Mouse (Mus musculus): ENCODE data around the gene Gpcpd1. TPM values are rescaled to one million over a fixed set of nuclear protein-coding genes. Genes with fewer than 3 reads are reported as not detected.

Gene Gpcpd1
- polyA plus RNA-seq, 1 experiment from 2014 or later: 49.4 TPM

DNA sequence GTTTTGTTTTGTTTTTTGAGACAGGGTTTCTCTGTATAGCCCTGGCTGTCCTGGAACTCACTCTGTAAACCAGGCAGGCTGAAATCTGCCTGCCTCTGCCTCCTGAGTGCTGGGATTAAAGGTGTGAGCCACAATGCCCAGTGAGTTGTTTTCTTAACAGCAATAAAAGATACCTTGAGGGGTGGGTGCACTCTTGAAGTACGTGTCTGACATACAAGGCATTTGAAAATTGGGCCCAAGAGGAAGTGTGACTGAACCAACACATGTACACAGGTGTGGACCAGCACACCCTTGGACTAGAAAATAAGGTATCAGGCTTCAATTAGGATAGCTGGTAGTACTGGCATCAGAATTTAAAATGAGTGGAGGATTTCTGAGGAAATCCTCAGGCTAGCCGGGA, 16.2 kb downstream of the Gpcpd1 start:
- H3K36me3 ChIP-seq (ENCODE audit: control insufficient read depth, insufficient read depth, low read length): no peaks in the 10 kb centered on the region; the same call in 1 of the 2 replicates
- DNase-seq (ENCODE audit: low spot score) (no peak), ATAC-seq (replicated peaks; ENCODE audit: low FRiP score) (no peak)

DNA sequence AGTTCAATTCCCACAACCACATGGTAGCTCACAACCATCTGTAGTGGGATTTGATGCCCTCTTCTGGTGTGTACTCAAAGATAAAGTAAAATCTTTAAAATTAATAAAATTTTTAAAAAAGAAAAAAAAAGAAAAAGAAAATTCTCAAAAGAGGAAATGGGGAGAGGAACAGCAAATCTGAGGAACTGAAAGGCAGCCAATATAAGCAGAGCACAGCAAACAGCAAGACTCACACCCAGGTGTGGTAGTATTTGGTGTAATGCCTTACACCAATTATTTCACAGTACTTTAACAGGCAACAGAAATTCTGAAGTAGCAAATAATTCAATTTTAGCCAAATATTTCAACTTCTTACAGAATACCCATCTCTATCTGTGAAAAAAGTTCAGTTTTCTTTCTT, 16.7 kb downstream of the Gpcpd1 start:
- H3K27ac ChIP-seq (ENCODE audit: low read depth, low read length): no peak overlapping the region
- no peak overlapping the region for H3K4me2 ChIP-seq (ENCODE audit: low read depth, low read length, severe bottlenecking)
- no peaks in the 10 kb centered on the region for H3K27me3 ChIP-seq (ENCODE audit: control insufficient read depth, insufficient read depth, low read length)
- H3K9ac ChIP-seq (ENCODE audit: low read length): no peak overlapping the region
- H3K4me1 ChIP-seq (replicated peaks; ENCODE audit: control insufficient read depth, insufficient read depth, low read length): no peaks in the 10 kb centered on the region
- no peaks in the 10 kb centered on the region for H3K9me3 ChIP-seq (ENCODE audit: control insufficient read depth, low read length)
- no peaks in the 10 kb centered on the region; the same call in 1 of the 2 replicates for H3K36me3 ChIP-seq (ENCODE audit: control insufficient read depth, insufficient read depth, low read length)
- DNase-seq (ENCODE audit: low spot score): no peak
- no peak overlapping the region for H3K4me3 ChIP-seq (ENCODE audit: low read depth, low read length)
- no peak for ATAC-seq (replicated peaks; ENCODE audit: low FRiP score)

More for the DNA sequence above, 16.2 kb downstream of the Gpcpd1 start:
- H3K4me2 ChIP-seq (ENCODE audit: low read depth, low read length, severe bottlenecking): no peak overlapping the region
- H3K4me3 ChIP-seq (ENCODE audit: low read depth, low read length): no peak overlapping the region
- no peak overlapping the region for H3K27ac ChIP-seq (ENCODE audit: low read depth, low read length)
- no peak overlapping the region for H3K9ac ChIP-seq (ENCODE audit: low read length)
- H3K27me3 ChIP-seq (ENCODE audit: control insufficient read depth, insufficient read depth, low read length): no peaks in the 10 kb centered on the region
- H3K9me3 ChIP-seq (ENCODE audit: control insufficient read depth, low read length): no peaks in the 10 kb centered on the region
- H3K4me1 ChIP-seq (replicated peaks; ENCODE audit: control insufficient read depth, insufficient read depth, low read length): no peaks in the 10 kb centered on the region
- WGBS: 87% methylated on average over 2 of the region's 2 CpGs

DNA sequence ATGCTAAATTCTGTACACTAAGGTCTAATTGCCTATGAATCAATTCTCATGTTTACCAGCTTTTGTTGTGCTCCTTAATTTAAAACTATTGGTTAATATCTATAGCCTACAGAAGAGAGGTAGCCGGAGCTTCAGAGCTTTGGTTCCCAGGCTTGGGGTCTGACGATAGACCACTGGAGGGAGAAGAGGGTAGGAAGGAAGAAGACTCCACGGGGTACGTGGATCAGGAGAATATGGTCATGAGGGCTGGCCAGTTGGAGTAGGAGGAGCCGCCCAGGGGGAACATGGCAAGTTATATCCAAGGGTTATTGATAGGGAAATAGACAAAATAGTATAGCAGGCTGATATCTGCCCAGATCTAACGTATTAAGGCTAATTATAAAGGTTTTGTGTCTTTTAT, 17.8 kb downstream of the Gpcpd1 start:
- Histone ChIP-seq H3K9ac (ENCODE audit: low read length) (no peak overlapping the region), H3K4me1 (replicated peaks; ENCODE audit: control insufficient read depth, insufficient read depth, low read length) (no peaks in the 10 kb centered on the region), H3K27ac (ENCODE audit: low read depth, low read length) (no peak overlapping the region), H3K4me2 (ENCODE audit: low read depth, low read length, severe bottlenecking) (no peak overlapping the region), H3K9me3 (ENCODE audit: control insufficient read depth, low read length) (no peaks in the 10 kb centered on the region), H3K36me3 (ENCODE audit: control insufficient read depth, insufficient read depth, low read length) (no peaks in the 10 kb centered on the region; the same call in 1 of the 2 replicates), H3K27me3 (ENCODE audit: control insufficient read depth, insufficient read depth, low read length) (no peaks in the 10 kb centered on the region), H3K4me3 (ENCODE audit: low read depth, low read length) (no peak overlapping the region)
- DNase-seq (ENCODE audit: low spot score): no peak
- 93% methylated on average over 6 of the region's 6 CpGs for WGBS
- no peak for ATAC-seq (replicated peaks; ENCODE audit: low FRiP score)

DNA sequence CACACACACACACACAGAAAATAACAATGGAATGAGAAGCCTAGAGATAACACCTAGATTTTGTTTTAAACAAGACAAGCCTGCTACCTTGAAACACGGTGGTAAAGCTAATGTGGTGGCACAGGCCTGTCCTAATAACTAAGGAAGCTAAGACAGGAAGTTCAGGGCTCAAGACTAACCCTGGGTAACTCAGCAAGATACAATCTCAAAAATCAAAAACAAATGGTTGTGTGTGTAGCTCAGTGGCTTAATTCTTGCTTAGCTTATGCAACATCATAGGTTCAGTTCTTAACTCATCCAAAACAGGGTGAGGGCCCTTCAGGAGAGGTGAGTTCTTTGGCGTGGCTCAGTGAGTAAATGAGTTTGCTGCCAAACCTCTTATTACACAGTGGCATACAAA, 20.1 kb downstream of the Gpcpd1 start:
- DNase-seq (ENCODE audit: low spot score) (no peak), ATAC-seq (replicated peaks; ENCODE audit: low FRiP score) (no peak)
- H3K27ac ChIP-seq (ENCODE audit: low read depth, low read length): no peak overlapping the region
- no peaks in the 10 kb centered on the region for H3K9me3 ChIP-seq (ENCODE audit: control insufficient read depth, low read length)
- H3K36me3 ChIP-seq (ENCODE audit: control insufficient read depth, insufficient read depth, low read length): peaks cover 3% of the 10 kb centered on the region; the same call in 1 of the 2 replicates
- H3K27me3 ChIP-seq (ENCODE audit: control insufficient read depth, insufficient read depth, low read length): no peaks in the 10 kb centered on the region
- H3K4me3 ChIP-seq (ENCODE audit: low read depth, low read length): no peak overlapping the region
- no peak overlapping the region for H3K4me2 ChIP-seq (ENCODE audit: low read depth, low read length, severe bottlenecking)
- WGBS: 96% methylated on average over 2 of the region's 2 CpGs
- no peak overlapping the region for H3K9ac ChIP-seq (ENCODE audit: low read length)
- no peaks in the 10 kb centered on the region for H3K4me1 ChIP-seq (replicated peaks; ENCODE audit: control insufficient read depth, insufficient read depth, low read length)

DNA sequence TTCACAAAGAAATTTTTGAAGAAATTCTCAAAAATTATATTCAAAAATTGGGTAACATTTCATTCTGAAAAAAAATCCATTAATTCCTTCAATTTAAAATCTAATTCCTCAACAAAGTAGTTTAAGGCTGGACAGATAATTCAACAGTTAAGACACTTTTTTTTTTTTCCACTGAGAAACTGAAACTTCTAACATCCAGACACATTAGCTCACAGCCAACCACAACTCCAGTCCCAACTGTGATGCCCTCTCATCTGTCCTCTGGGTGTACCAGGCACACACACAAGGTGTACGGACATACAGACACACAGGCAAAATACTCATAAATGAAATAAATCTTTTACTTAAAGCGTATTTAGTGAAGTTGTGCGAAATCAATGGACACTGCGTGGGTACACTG, 25.7 kb downstream of the Gpcpd1 start:
- 98% methylated on average over 4 of the region's 4 CpGs for WGBS
- Histone ChIP-seq H3K27me3 (ENCODE audit: control insufficient read depth, insufficient read depth, low read length) (no peaks in the 10 kb centered on the region), H3K4me2 (ENCODE audit: low read depth, low read length, severe bottlenecking) (no peak overlapping the region), H3K9ac (ENCODE audit: low read length) (no peak overlapping the region), H3K9me3 (ENCODE audit: control insufficient read depth, low read length) (no peaks in the 10 kb centered on the region), H3K4me3 (ENCODE audit: low read depth, low read length) (no peak overlapping the region), H3K27ac (ENCODE audit: low read depth, low read length) (no peak overlapping the region), H3K36me3 (ENCODE audit: control insufficient read depth, insufficient read depth, low read length) (peaks cover 3% of the 10 kb centered on the region; the same call in 1 of the 2 replicates), H3K4me1 (replicated peaks; ENCODE audit: control insufficient read depth, insufficient read depth, low read length) (no peaks in the 10 kb centered on the region)
- ATAC-seq (replicated peaks; ENCODE audit: low FRiP score) (no peak), DNase-seq (ENCODE audit: low spot score) (no peak)

DNA sequence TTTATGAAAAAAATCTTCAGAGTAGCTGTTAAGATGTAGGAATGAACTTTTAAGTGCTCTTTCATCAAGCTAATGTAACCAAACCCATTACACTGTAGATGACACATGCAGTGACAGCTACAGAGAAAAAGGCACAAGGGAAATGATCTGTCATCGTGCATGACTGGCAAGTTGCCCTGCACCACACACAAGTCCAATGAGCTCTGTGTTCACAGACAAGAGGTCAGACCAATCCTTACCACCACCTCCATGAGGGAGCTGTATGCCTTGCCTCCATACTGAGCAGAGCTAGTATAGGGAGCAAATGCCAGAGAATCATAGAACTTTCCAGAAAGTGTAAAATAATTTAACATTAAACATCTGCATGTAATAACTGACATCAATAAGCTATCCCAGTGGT, 59.7 kb downstream of the Gpcpd1 start:
- H3K36me3 ChIP-seq (ENCODE audit: control insufficient read depth, insufficient read depth, low read length): no peaks in the 10 kb centered on the region; the same call in 1 of the 2 replicates
- ATAC-seq (replicated peaks; ENCODE audit: low FRiP score): no peak
- DNase-seq (ENCODE audit: low spot score): no peak
- H3K4me2 ChIP-seq (ENCODE audit: low read depth, low read length, severe bottlenecking): no peak overlapping the region
- H3K9ac ChIP-seq (ENCODE audit: low read length): no peak overlapping the region
- H3K4me3 ChIP-seq (ENCODE audit: low read depth, low read length): no peak overlapping the region
- no peak overlapping the region for H3K27ac ChIP-seq (ENCODE audit: low read depth, low read length)
- H3K9me3 ChIP-seq (ENCODE audit: control insufficient read depth, low read length): no peaks in the 10 kb centered on the region
- 88% methylated on average over 1 of the region's 1 CpGs for WGBS
- no peaks in the 10 kb centered on the region for H3K4me1 ChIP-seq (replicated peaks; ENCODE audit: control insufficient read depth, insufficient read depth, low read length)
- no peaks in the 10 kb centered on the region for H3K27me3 ChIP-seq (ENCODE audit: control insufficient read depth, insufficient read depth, low read length)

DNA sequence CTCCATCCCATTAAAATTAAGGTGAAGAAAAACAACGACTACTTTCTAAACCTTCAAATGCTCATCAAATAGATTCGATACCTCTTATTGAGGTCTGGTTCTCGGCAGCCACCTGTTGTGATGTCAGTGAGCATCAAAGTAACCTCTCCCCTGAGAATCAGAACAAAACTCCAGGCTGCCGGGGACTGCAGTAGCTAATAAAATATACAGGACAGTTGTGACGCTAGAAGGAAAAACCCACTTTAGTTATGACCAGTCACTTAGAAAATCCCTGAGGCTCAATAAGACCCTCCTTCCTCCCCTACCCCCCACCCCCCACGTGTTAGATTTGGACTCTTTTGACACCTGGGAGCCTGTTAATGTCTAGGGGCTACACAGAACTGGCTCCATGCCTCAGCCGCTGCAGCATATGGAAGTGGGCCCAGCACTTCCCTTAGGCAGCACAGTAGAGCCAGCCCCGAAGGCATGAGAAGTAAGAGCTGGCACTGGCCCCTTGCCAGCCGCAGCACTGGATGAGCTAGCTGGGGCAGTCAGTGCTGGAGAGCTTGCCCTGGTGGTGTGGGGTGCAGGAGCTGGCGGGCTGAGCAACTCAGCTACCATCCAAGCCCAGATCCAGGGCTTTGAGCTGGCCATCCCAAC, 60.5 kb downstream of the Gpcpd1 start:
- Histone ChIP-seq H3K9ac (ENCODE audit: low read length) (no peak overlapping the region), H3K4me2 (ENCODE audit: low read depth, low read length, severe bottlenecking) (no peak overlapping the region), H3K4me1 (replicated peaks; ENCODE audit: control insufficient read depth, insufficient read depth, low read length) (no peaks in the 10 kb centered on the region), H3K27ac (ENCODE audit: low read depth, low read length) (no peak overlapping the region), H3K27me3 (ENCODE audit: control insufficient read depth, insufficient read depth, low read length) (no peaks in the 10 kb centered on the region), H3K36me3 (ENCODE audit: control insufficient read depth, insufficient read depth, low read length) (no peaks in the 10 kb centered on the region; the same call in 1 of the 2 replicates), H3K4me3 (ENCODE audit: low read depth, low read length) (no peak overlapping the region), H3K9me3 (ENCODE audit: control insufficient read depth, low read length) (no peaks in the 10 kb centered on the region)
- 81% methylated on average over 10 of the region's 10 CpGs for WGBS
- DNase-seq (ENCODE audit: low spot score): no peak
- ATAC-seq (replicated peaks; ENCODE audit: low FRiP score): no peak

DNA sequence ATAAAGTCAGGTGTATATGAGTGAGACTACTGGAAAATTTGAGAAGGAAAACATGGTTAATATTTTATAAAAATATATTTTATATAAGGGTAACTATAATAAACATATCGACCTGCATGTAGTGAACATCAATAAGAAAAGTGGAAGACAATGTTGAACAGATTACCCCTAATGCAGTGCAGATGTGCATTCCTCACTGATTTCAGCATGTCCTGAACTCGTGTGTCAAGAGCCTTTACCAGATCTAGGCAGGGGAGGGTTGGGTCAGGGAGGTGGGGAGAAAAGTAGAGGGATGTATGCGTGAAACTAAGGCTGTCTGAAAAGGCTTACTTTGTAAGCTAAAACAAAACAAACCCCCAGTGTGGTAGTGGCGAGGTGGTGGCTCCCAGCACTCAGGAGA, 61.4 kb downstream of the Gpcpd1 start:
- H3K36me3 ChIP-seq (ENCODE audit: control insufficient read depth, insufficient read depth, low read length): no peaks in the 10 kb centered on the region; the same call in 1 of the 2 replicates
- ATAC-seq (replicated peaks; ENCODE audit: low FRiP score): no peak
- no peaks in the 10 kb centered on the region for H3K27me3 ChIP-seq (ENCODE audit: control insufficient read depth, insufficient read depth, low read length)
- no peak overlapping the region for H3K4me3 ChIP-seq (ENCODE audit: low read depth, low read length)
- H3K27ac ChIP-seq (ENCODE audit: low read depth, low read length): no peak overlapping the region
- no peak overlapping the region for H3K9ac ChIP-seq (ENCODE audit: low read length)
- no peaks in the 10 kb centered on the region for H3K9me3 ChIP-seq (ENCODE audit: control insufficient read depth, low read length)
- H3K4me1 ChIP-seq (replicated peaks; ENCODE audit: control insufficient read depth, insufficient read depth, low read length): no peaks in the 10 kb centered on the region
- WGBS: 54% methylated on average over 4 of the region's 4 CpGs
- no peak overlapping the region for H3K4me2 ChIP-seq (ENCODE audit: low read depth, low read length, severe bottlenecking)
- no peak for DNase-seq (ENCODE audit: low spot score)

All from forebrain, embryonic 11.5 days (tissue).